Mouse (Mus musculus) neural tube, embryonic 10.5 days (tissue): ENCODE results near the gene Nfkbiz.

Experiments used
- DNase-seq: peaks from one replicate; pipeline ENCODE4 v3.0.0-alpha.2; 2017; ENCODE audit warnings: low spot score; ENCODE audit errors: extremely low spot score

Nfkbiz gene

GRCm38 (mm10) chr16:55807505-55807932 is 31.2 kb downstream of the Nfkbiz start:
- DNase-seq: no peak

GRCm38 (mm10) chr16:55804799-55805198 is 33.9 kb downstream of the Nfkbiz start:
- DNase-seq: no peak

GRCm38 (mm10) chr16:55801629-55802028 is 37.1 kb downstream of the Nfkbiz start:
- DNase-seq: no peak

- no peak for DNase-seq
Measured at GRCm38 (mm10) chr16:55798845-55799244, 39.9 kb downstream of the Nfkbiz start.

- no peak for DNase-seq
Measured at GRCm38 (mm10) chr16:55790326-55790725, 48.4 kb downstream of the Nfkbiz start.

- no peak for DNase-seq
Measured at GRCm38 (mm10) chr16:55789291-55789690, 49.4 kb downstream of the Nfkbiz start.

GRCm38 (mm10) chr16:55788671-55789070 is 50.0 kb downstream of the Nfkbiz start:
- no peak for DNase-seq

- DNase-seq: no peak
Measured at GRCm38 (mm10) chr16:55787385-55788072, 51.2 kb downstream of the Nfkbiz start.

GRCm38 (mm10) chr16:55784379-55784778 is 54.3 kb downstream of the Nfkbiz start:
- DNase-seq: no peak

- no peak for DNase-seq
Measured at GRCm38 (mm10) chr16:55783923-55784322, 54.8 kb downstream of the Nfkbiz start.

GRCm38 (mm10) chr16:55782911-55783310 is 55.8 kb downstream of the Nfkbiz start:
- DNase-seq: no peak

GRCm38 (mm10) chr16:55781809-55782208 is 56.9 kb downstream of the Nfkbiz start:
- DNase-seq: no peak

GRCm38 (mm10) chr16:55780958-55781558 is 57.6 kb downstream of the Nfkbiz start:
- DNase-seq: no peak

GRCm38 (mm10) chr16:55776329-55776728 is 62.4 kb downstream of the Nfkbiz start:
- no peak for DNase-seq

- no peak for DNase-seq
Measured at GRCm38 (mm10) chr16:55770247-55770646, 68.5 kb downstream of the Nfkbiz start.
